Mouse (Mus musculus): ENCODE data around the gene Ttc1. TPM values are rescaled to one million over a fixed set of nuclear protein-coding genes. Genes with fewer than 3 reads are reported as not detected.

Gene Ttc1
- polyA plus RNA-seq (2014; fragmentation: Illumina TruSeq; extraction: RNeasy Lipid Tissue Mini Kit (QIAGEN cat#74804); ENCODE audit: low read depth, low replicate concordance), result 39.5 TPM

GRCm38 (mm10) chr11:43747233-43748226 lies at the start of gene Ttc1:
Gene Ttc1, minus strand, starts transcription at chr11:43748008.

GRCm38 (mm10) chr11:43681472-43682414 lies 66.1 kb downstream of the Ttc1 start, which contains the start of gene Pwwp2a:
Gene Pwwp2a, plus strand, starts transcription at chr11:43681998.

Other genes starting within 250 kb of the Ttc1 start
- 2.5 TPM for gene Ccnjl, start 219.2 kb downstream of the Ttc1 start, polyA plus RNA-seq (2014; fragmentation: Illumina TruSeq; extraction: RNeasy Lipid Tissue Mini Kit (QIAGEN cat#74804); ENCODE audit: low read depth, low replicate concordance)
- 0.43 TPM for gene 4933415A04Rik, start 161.0 kb downstream of the Ttc1 start, polyA plus RNA-seq (2014; fragmentation: Illumina TruSeq; extraction: RNeasy Lipid Tissue Mini Kit (QIAGEN cat#74804); ENCODE audit: low read depth, low replicate concordance)
- not detected for gene Fabp6, start 146.5 kb downstream of the Ttc1 start, polyA plus RNA-seq (2014; fragmentation: Illumina TruSeq; extraction: RNeasy Lipid Tissue Mini Kit (QIAGEN cat#74804); ENCODE audit: low read depth, low replicate concordance)
- 20.0 TPM for gene Pwwp2a, start 66.0 kb downstream of the Ttc1 start, polyA plus RNA-seq (2014; fragmentation: Illumina TruSeq; extraction: RNeasy Lipid Tissue Mini Kit (QIAGEN cat#74804); ENCODE audit: low read depth, low replicate concordance)
- gene Adra1b, start 153.2 kb upstream of the Ttc1 start, polyA plus RNA-seq (2014; fragmentation: Illumina TruSeq; extraction: RNeasy Lipid Tissue Mini Kit (QIAGEN cat#74804); ENCODE audit: low read depth, low replicate concordance), result 1.3 TPM